In genomic region chr6:30275159-30275847, GRCm38 (mm10) we compare ENCODE assay signal across 14 mouse cellular contexts. TPM values are rescaled to one million over a fixed set of nuclear protein-coding genes. Genes with fewer than 3 reads are reported as not detected.
DNase-seq lines count a peak whose midpoint lies in the region; ATAC-seq and TF ChIP-seq lines count a peak whose summit lies in the region.
"Had no signal": no experiment of that assay in that cellular context is flagged by ENCODE, and none has a peak within 500 bp of the region (broad histone marks: within the 10 kb centered on the region; RNA-seq: fewer than 3 reads in every experiment).

No protein-coding gene starts in this region.

- no peaks in the 10 kb centered on the region for H3K4me1 ChIP-seq in embryonic facial prominence, embryonic 14.5 days (ENCODE audit: control insufficient read depth, insufficient read depth, low read length)
- H3K4me1 ChIP-seq in embryonic facial prominence, embryonic 10.5 days, result peaks cover 17% of the 10 kb centered on the region
- peaks cover 24% of the 10 kb centered on the region for H3K4me1 ChIP-seq in G1E (ENCODE audit: insufficient read depth, low read depth, low read length)
- peaks cover 31% of the 10 kb centered on the region for H3K4me1 ChIP-seq in liver, embryonic 16.5 days (ENCODE audit: control insufficient read depth, low read depth, low read length)
- peaks cover 15% of the 10 kb centered on the region for H3K4me1 ChIP-seq in hindbrain, embryonic 12.5 days

- H3K9me3 ChIP-seq in embryonic facial prominence, embryonic 14.5 days (ENCODE audit: control insufficient read depth, low read length), result no peaks in the 10 kb centered on the region
- H3K9me3 ChIP-seq in embryonic facial prominence, embryonic 10.5 days, result no peaks in the 10 kb centered on the region
- H3K9me3 ChIP-seq in G1E (replicated peaks), result no peaks in the 10 kb centered on the region
- H3K9me3 ChIP-seq in liver, embryonic 16.5 days (replicated peaks; ENCODE audit: control insufficient read depth, low read length), result no peaks in the 10 kb centered on the region
- no peaks in the 10 kb centered on the region for H3K9me3 ChIP-seq in hindbrain, embryonic 12.5 days (replicated peaks)
- H3K9me3 ChIP-seq: neural tube, embryonic 12.5 days had no signal

- H3K4me3 ChIP-seq in embryonic facial prominence, embryonic 14.5 days (ENCODE audit: low read depth, low read length), result no peak overlapping the region
- no peak overlapping the region for H3K4me3 ChIP-seq in embryonic facial prominence, embryonic 10.5 days
- no peak overlapping the region for H3K4me3 ChIP-seq in G1E (ENCODE audit: low read depth, low read length)
- no peak overlapping the region for H3K4me3 ChIP-seq in liver, embryonic 16.5 days (ENCODE audit: low read depth, low read length)
- H3K4me3 ChIP-seq in hindbrain, embryonic 12.5 days, result no peak overlapping the region
- H3K4me3 ChIP-seq: neural tube, embryonic 12.5 days had no signal

- no peak overlapping the region for H3K4me2 ChIP-seq in embryonic facial prominence, embryonic 14.5 days (ENCODE audit: low read depth, low read length)
- H3K4me2 ChIP-seq in liver, embryonic 16.5 days (ENCODE audit: low read depth, low read length), result peak overlapping the region; percentile 56
- H3K4me2 ChIP-seq in hindbrain, embryonic 12.5 days (replicated peaks), result no peak overlapping the region
- H3K4me2 ChIP-seq: neural tube, embryonic 12.5 days had no signal

- no peak for ATAC-seq in embryonic facial prominence, embryonic 14.5 days (ENCODE audit: low read depth)
- ATAC-seq in G1E (ENCODE audit: extremely low read depth, insufficient number of reproducible peaks, low FRiP score, poor library complexity, severe bottlenecking), result no peak
- ATAC-seq in erythroblast, adult 5-6 weeks (replicated peaks; ENCODE audit: low FRiP score, poor library complexity, severe bottlenecking), result peak; percentile 68
- ATAC-seq in liver, embryonic 16.5 days (ENCODE audit: low read depth), result peak; percentile 77
- ATAC-seq in hindbrain, embryonic 12.5 days (ENCODE audit: low FRiP score), result no peak
- ATAC-seq: intestine, postnatal 0 days; midbrain, embryonic 16.5 days had no signal

- 73% methylated on average over 5 of the region's 5 CpGs for WGBS in embryonic facial prominence, embryonic 14.5 days
- 84% methylated on average over 5 of the region's 5 CpGs for WGBS in embryonic facial prominence, embryonic 10.5 days
- WGBS in liver, embryonic 16.5 days (ENCODE audit: insufficient replicate concordance), result 43% methylated on average over 5 of the region's 5 CpGs
- WGBS in hindbrain, embryonic 12.5 days, result 83% methylated on average over 5 of the region's 5 CpGs

- H3K27me3 ChIP-seq in embryonic facial prominence, embryonic 14.5 days (replicated peaks; ENCODE audit: control insufficient read depth, insufficient read depth, low read length), result no peaks in the 10 kb centered on the region
- H3K27me3 ChIP-seq in embryonic facial prominence, embryonic 10.5 days (replicated peaks; ENCODE audit: low read depth, poor library complexity, severe bottlenecking), result no peaks in the 10 kb centered on the region
- H3K27me3 ChIP-seq in G1E (ENCODE audit: insufficient read depth, low read length), result no peaks in the 10 kb centered on the region
- H3K27me3 ChIP-seq in liver, embryonic 16.5 days (ENCODE audit: control insufficient read depth, insufficient read depth, low read depth, low read length), result no peaks in the 10 kb centered on the region
- H3K27me3 ChIP-seq in hindbrain, embryonic 12.5 days, result no peaks in the 10 kb centered on the region
- H3K27me3 ChIP-seq: CH12.LX; neural tube, embryonic 12.5 days had no signal

- peaks cover 52% of the 10 kb centered on the region for H3K36me3 ChIP-seq in embryonic facial prominence, embryonic 14.5 days (ENCODE audit: control insufficient read depth, insufficient read depth, low read length)
- peaks cover 94% of the 10 kb centered on the region for H3K36me3 ChIP-seq in embryonic facial prominence, embryonic 10.5 days (replicated peaks)
- peaks cover 67% of the 10 kb centered on the region for H3K36me3 ChIP-seq in G1E (replicated peaks)
- peaks cover 47% of the 10 kb centered on the region for H3K36me3 ChIP-seq in liver, embryonic 16.5 days (ENCODE audit: control insufficient read depth, insufficient read depth)
- H3K36me3 ChIP-seq in hindbrain, embryonic 12.5 days, result peaks cover 29% of the 10 kb centered on the region

- peak; percentile 13 for DNase-seq in embryonic facial prominence, embryonic 14.5 days (ENCODE audit: low spot score)
- DNase-seq in embryonic facial prominence, embryonic 10.5 days (ENCODE audit: low spot score), result no peak
- DNase-seq in G1E (ENCODE audit: low spot score), result peak; percentile 5
- DNase-seq in right cerebral cortex, adult 18-20 months, result no peak
- DNase-seq in kidney, adult 11 months, result no peak
- DNase-seq: gastrocnemius, postnatal 36 days; kidney, postnatal 25 days had no signal

- H3K9ac ChIP-seq in embryonic facial prominence, embryonic 14.5 days (ENCODE audit: low read depth, low read length), result no peak overlapping the region
- H3K9ac ChIP-seq in liver, embryonic 16.5 days (ENCODE audit: low read depth, low read length), result peak overlapping the region; percentile 22; the same call in 1 of the 2 replicates
- no peak overlapping the region for H3K9ac ChIP-seq in hindbrain, embryonic 12.5 days
- H3K9ac ChIP-seq: neural tube, embryonic 12.5 days had no signal

- TF ChIP-seq CTCF in G1E (IDR thresholded peaks at IDR 0.05; ENCODE audit: low read depth, low read length), result no peak

- no peak overlapping the region for H3K27ac ChIP-seq in embryonic facial prominence, embryonic 14.5 days (replicated peaks; ENCODE audit: low read depth, low read length)
- H3K27ac ChIP-seq in embryonic facial prominence, embryonic 10.5 days (replicated peaks), result no peak overlapping the region
- H3K27ac ChIP-seq in liver, embryonic 16.5 days (ENCODE audit: low read length), result peak overlapping the region; percentile 72
- no peak overlapping the region for H3K27ac ChIP-seq in hindbrain, embryonic 12.5 days
- H3K27ac ChIP-seq: neural tube, embryonic 12.5 days had no signal

RNA-seq across cellular contexts. Expression of gene Ube2h, which starts 29.0 kb away (rescaled TPM):
- 51.5 and 53.1 TPM in 2 replicates for polyA plus RNA-seq in embryonic facial prominence, embryonic 14.5 days (2014; fragmentation: Nextera tagmentation; extraction: Ambion mirVana)
- 34.0 and 35.4 TPM in 2 replicates for polyA plus RNA-seq in embryonic facial prominence, embryonic 10.5 days (2016; fragmentation: Nextera tagmentation; extraction: Ambion mirVana)
- total RNA-seq in G1E (2014; fragmentation: Nextera tagmentation) (32.0 and 48.0 TPM in 2 replicates), G1E (2017) (17.0 and 23.0 TPM in 2 replicates)
- 38.7 and 56.7 TPM in 2 replicates for polyA plus RNA-seq in G1E (2012)
- total RNA-seq in erythroblast, adult 5-6 weeks (2015; ENCODE audit: low replicate concordance), result 230 and 271 TPM in 2 replicates
- 407 and 551 TPM in 2 replicates for total RNA-seq in erythroblast, adult 5-6 weeks (2017; ENCODE audit: low replicate concordance)
- polyA plus RNA-seq in liver, embryonic 16.5 days (2015; fragmentation: Nextera tagmentation; extraction: Ambion mirVana), result 36.1 and 37.7 TPM in 2 replicates
- polyA plus RNA-seq in hindbrain, embryonic 12.5 days (2016; fragmentation: Nextera tagmentation; extraction: Ambion mirVana), result 72.4 and 76.4 TPM in 2 replicates

Comparison
In these comparisons a context has a peak if more than half of its experiments do, and no peak if none do; other contexts are left out.
1. DNase-seq: peak in embryonic facial prominence, embryonic 14.5 days (single experiment) and G1E (single experiment); none in embryonic facial prominence, embryonic 10.5 days (single experiment), right cerebral cortex, adult 18-20 months (single experiment) and kidney, adult 11 months (single experiment).
2. ATAC-seq: peak in erythroblast, adult 5-6 weeks (single experiment) and liver, embryonic 16.5 days (single experiment); none in embryonic facial prominence, embryonic 14.5 days (single experiment), G1E (single experiment) and hindbrain, embryonic 12.5 days (single experiment).